Mouse (Mus musculus): Measurements from ENCODE around the gene Hsf4. TPM values are rescaled to one million over a fixed set of nuclear protein-coding genes. Genes with fewer than 3 reads are reported as not detected.
"Not testable (repeated sequence)": the region's sequence is repeated elsewhere in the genome, so short reads cannot be mapped to it uniquely, and the experiment has no call there.

The Hsf4 gene
- polyA plus RNA-seq, 1 experiment from 2014 or later, result 0.54 TPM

DNA sequence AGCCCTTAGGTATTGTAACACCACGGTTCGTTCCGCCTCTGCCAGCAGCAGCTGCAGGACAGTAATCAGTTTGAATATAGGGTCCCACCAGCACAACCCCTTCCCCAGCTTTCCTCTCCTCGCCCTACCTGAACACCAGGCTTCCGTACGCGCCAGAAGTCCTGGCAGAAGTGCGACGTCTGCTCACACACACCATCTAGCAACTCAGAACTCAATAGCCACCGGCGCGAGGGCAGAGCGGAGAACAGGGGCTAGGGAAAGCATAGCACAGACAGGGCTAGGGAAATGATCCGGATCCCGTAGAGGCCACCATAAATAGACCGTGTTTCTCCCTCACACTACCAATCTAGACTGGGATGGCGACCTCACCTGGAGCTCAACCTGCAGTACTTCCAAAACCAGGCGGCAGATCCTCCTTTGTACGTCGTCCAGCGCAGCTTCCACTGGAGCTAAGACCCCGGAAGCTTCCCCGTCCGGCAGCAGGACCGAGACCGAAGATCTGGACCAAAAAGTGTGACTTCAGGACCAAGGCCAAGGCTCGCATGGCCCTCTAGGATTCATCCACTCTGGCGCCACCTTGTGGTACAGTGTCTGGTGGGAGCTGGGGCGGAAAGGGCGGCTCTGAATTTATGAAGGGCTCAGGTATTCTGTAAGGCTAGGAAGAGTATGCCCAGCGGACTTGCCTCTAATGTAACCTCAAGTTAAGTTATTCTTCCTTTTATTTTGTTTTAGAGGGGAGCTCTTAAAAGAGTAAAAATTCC, 21.1 kb downstream of the Hsf4 start:
- Histone ChIP-seq H3K4me3 (peak overlapping the region; percentile 56), H3K27me3 (no peaks in the 10 kb centered on the region), H3K9me3 (no peaks in the 10 kb centered on the region), H3K27ac (replicated peaks) (no peak overlapping the region), H3K4me2 (peak overlapping the region; percentile 69), H3K9ac (0 out of 2 replicates have a peak overlapping the region, but pooled peaks have one; percentile 40), H3K36me3 (no peaks in the 10 kb centered on the region), H3K4me1 (replicated peaks) (peaks cover 42% of the 10 kb centered on the region)
- ATAC-seq (ENCODE audit: low FRiP score, low read depth), result peak; percentile 1; the same call in 1 of the 2 replicates
- 5% methylated on average over 31 of the region's 31 CpGs for WGBS

DNA sequence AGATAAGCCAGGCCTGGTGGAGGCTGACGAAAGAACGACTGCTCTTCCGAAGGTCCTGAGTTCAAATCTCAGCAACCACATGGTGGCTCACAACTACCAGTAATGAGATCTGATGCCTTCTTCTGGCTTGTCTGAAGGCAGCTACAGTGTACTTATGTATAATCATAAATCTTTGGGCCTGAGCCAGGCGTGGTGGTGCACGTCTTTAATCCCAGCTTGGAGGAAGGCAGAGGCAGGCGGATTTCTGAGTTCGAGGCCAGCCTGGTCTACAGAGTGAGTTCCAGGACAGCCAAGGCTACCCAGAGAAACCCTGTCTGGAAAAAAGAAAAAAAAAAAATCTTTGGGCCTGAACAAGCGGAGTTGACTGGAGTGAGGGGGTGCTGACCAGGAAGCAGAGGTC, 21.8 kb downstream of the Hsf4 start:
- H3K4me3 ChIP-seq; H3K27ac ChIP-seq (replicated peaks); H3K4me2 ChIP-seq; H3K9ac ChIP-seq; H3K9me3 ChIP-seq; H3K36me3 ChIP-seq; ATAC-seq (ENCODE audit: low FRiP score, low read depth); H3K27me3 ChIP-seq: not testable (repeated sequence)
- peaks cover 35% of the 10 kb centered on the region for H3K4me1 ChIP-seq (replicated peaks)
- WGBS, result 85% methylated on average over 8 of the region's 8 CpGs

DNA sequence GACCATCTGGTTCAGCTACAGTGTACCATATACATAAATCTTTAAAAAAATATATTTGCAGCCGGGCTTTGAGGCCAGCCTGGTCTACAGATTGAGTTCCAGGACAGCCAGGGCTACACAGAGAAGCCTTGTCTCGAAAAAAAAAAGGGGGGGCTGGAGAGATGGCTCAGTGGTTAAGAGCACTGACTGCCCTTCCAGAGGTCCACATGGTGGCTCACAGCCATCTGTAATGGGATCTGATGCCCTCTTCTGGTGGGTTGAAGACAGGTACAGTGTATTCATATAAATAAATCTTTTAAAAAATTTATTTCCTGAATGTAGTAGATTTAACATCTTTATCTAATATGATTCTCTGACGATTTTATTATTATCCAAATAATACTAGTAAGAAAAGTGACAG, 22.2 kb downstream of the Hsf4 start:
- not testable (repeated sequence) for H3K9ac ChIP-seq; H3K4me2 ChIP-seq; ATAC-seq (ENCODE audit: low FRiP score, low read depth); H3K4me3 ChIP-seq; H3K36me3 ChIP-seq; H3K27ac ChIP-seq (replicated peaks); H3K27me3 ChIP-seq; H3K9me3 ChIP-seq
- H3K4me1 ChIP-seq (replicated peaks), result peaks cover 32% of the 10 kb centered on the region
- 62% methylated on average over 3 of the region's 3 CpGs for WGBS

DNA sequence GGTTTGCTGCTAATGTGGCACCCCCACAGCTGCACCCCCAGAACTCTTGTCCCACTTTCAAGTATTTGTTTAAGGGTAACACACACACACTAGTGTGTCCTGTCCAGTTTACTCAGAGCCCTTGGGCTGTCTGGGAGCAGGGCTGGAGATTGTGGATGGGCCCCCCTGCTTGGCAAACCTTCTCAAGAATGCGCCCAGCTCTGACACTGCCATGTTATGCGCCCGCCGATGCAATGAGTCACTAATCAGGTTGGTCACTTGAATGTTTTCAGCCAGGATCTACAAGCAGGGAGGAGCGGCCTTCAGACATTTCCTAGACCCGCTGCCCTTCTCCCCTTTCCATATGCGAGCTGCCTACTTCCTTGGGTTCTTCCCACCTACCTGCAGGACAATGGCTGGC, 22.9 kb downstream of the Hsf4 start:
- Histone ChIP-seq H3K36me3 (no peaks in the 10 kb centered on the region), H3K4me2 (no peak overlapping the region), H3K27ac (replicated peaks) (no peak overlapping the region), H3K27me3 (no peaks in the 10 kb centered on the region), H3K4me3 (no peak overlapping the region), H3K4me1 (replicated peaks) (peaks cover 31% of the 10 kb centered on the region), H3K9me3 (no peaks in the 10 kb centered on the region), H3K9ac (no peak overlapping the region)
- WGBS, result 82% methylated on average over 7 of the region's 7 CpGs
- no peak for ATAC-seq (ENCODE audit: low FRiP score, low read depth)

DNA sequence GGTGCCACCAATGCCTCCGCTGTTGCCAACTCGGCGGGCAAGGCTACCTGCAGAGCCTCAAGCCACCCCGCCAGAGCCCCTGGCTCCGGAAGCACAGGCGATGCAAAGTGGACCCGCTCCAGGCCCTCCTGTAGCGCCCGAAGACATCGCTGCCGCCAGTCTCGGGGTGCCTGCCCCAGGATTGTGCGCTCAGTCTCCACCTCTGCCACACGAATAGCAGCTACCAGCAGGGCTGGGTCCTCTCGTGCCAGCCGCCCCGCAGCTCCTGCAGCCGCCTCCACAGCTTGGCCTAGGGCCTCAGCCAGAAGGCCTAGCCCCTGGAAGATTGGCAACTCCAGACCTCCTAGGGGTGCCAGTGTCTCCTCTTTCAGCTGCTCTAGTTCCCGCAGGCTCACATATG, 23.8 kb downstream of the Hsf4 start:
- no peak overlapping the region for H3K27ac ChIP-seq (replicated peaks)
- no peaks in the 10 kb centered on the region for H3K36me3 ChIP-seq
- no peaks in the 10 kb centered on the region for H3K9me3 ChIP-seq
- H3K4me1 ChIP-seq (replicated peaks), result peaks cover 26% of the 10 kb centered on the region
- no peak overlapping the region for H3K4me3 ChIP-seq
- no peak overlapping the region for H3K9ac ChIP-seq
- 64% methylated on average over 19 of the region's 19 CpGs for WGBS
- no peak for ATAC-seq (ENCODE audit: low FRiP score, low read depth)
- no peak overlapping the region for H3K4me2 ChIP-seq
- H3K27me3 ChIP-seq, result no peaks in the 10 kb centered on the region

DNA sequence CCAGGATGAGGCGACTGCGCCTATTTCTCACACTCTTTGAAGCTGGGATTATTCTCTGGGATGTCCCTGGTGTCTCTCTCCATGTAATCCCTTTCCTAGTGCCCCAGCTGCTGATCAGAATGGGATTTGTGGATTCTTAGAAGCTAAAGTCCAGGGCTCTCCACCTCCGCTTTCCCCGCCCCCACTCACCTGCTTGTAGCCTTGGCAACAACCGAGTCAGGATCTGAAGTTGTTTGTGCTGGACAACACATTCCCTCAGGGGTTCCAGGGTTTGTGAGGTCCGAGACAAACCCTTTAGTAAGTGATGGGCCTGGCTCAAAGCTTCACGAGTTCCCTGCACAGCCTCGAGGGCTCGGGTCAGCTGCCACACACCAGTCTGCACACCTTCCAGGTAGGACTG, 25.2 kb downstream of the Hsf4 start:
- no peaks in the 10 kb centered on the region for H3K9me3 ChIP-seq
- WGBS, result 72% methylated on average over 9 of the region's 9 CpGs
- no peak overlapping the region for H3K9ac ChIP-seq
- 0 out of 2 replicates have a peak overlapping the region, but pooled peaks have one; percentile 22 for H3K4me2 ChIP-seq
- ATAC-seq (ENCODE audit: low FRiP score, low read depth), result no peak
- no peak overlapping the region for H3K4me3 ChIP-seq
- H3K36me3 ChIP-seq, result peaks cover 6% of the 10 kb centered on the region; the same call in 1 of the 2 replicates
- H3K27ac ChIP-seq (replicated peaks), result no peak overlapping the region
- H3K27me3 ChIP-seq, result no peaks in the 10 kb centered on the region
- H3K4me1 ChIP-seq (replicated peaks), result peaks cover 35% of the 10 kb centered on the region

DNA sequence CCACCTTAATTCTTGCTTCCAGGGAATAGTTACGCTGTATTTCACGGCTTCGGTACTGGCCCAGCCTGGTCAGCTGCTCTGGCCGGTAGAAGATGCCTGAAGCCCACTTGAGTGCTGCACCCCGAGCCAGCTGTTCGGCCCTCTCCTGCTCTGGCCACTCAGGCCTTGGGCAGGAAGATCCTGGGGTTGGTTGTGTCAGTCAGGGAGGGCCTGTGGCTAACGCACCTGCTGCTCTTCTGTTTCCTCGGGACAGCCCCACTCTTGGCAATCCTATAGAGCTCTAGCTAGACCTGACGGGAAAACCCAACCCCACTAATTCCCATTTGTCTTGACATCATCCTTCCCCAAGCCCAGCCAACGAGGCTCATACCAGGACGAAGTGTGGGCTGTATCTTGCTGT, 25.7 kb downstream of the Hsf4 start:
- no peak overlapping the region for H3K27ac ChIP-seq (replicated peaks)
- ATAC-seq (ENCODE audit: low FRiP score, low read depth), result no peak
- 0 out of 2 replicates have a peak overlapping the region, but pooled peaks have one; percentile 22 for H3K4me2 ChIP-seq
- H3K4me1 ChIP-seq (replicated peaks), result peaks cover 35% of the 10 kb centered on the region
- no peak overlapping the region for H3K4me3 ChIP-seq
- 76% methylated on average over 11 of the region's 11 CpGs for WGBS
- no peak overlapping the region for H3K9ac ChIP-seq
- peaks cover 11% of the 10 kb centered on the region for H3K36me3 ChIP-seq
- no peaks in the 10 kb centered on the region for H3K27me3 ChIP-seq
- no peaks in the 10 kb centered on the region for H3K9me3 ChIP-seq

DNA sequence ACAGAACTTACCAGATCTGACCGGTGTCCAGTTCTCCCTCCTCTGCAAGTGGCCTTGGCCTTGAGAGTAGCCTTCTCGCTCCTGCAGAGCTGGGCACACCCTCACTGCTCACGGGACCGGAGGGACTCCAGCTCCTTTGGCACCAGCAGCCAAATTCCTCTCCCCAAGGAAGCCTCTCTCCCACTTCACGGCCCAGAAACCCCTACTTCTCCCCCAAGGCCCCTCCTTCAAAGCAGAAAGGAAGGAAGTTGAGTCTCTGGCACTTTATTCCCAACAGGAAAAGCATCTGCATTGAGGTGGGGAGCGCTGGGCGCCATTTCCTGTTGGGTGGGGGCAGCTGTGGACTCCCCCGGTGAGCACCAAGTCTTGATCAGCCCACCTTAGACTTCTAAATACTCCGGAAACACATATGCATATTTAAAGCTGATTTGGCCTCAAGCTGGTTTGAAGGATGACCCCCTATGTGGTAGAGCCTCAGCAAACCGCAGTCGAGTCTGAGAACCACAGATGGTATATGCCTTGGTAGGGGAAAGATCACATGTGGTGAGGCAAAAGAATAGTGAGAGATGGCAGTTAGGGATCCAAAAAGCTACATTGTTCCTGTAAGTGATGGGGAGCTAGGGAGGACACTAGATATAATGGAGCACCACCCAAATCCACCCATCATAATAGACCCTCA, 26.4 kb downstream of the Hsf4 start, which contains the start of gene Exoc3l:
Gene Exoc3l (minus strand): TSS at position 207 of the 679 bp plus-strand sequence.
- no peaks in the 10 kb centered on the region for H3K27me3 ChIP-seq

DNA sequence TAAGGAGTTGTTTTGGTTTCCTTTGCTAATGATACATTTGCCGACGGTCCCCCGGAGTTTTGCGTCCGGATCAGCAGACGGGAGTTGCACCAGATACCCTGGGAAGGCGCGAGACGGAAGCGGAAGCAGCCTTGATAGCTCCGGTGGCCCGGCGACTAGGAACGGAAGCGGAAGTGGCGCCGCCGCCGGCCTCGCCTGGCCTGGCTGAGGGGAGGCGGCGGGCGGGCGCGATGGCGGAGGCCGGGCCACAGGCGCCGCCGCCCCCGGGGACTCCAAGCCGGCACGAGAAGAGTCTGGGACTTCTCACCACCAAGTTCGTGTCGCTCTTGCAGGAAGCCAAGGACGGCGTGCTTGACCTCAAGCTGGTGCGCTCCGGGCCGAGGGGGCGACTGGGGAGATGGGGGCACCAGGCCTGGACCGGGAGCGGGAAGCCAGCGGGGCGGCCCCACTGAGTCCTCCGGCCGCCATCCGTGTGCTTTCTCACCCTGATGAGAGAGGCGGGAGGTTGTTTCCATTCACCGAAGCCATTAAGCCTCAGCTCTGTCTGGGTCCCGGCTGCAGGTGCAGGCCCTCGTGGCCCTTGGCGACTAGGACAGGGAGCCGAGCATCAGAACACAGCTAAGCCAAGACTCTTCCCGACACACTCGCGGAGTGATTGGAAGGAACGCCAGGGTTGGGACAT, 28.1 kb downstream of the Hsf4 start, which contains the start of gene E2f4:
Gene E2f4 (plus strand): TSS at position 153 of the 682 bp plus-strand sequence.
- Histone ChIP-seq H3K4me2 (peak within 1 kb of the TSS; percentile 95), H3K4me1 (replicated peaks) (peaks cover 30% of the 10 kb centered on the region), H3K27me3 (no peaks in the 10 kb centered on the region), H3K9me3 (no peaks in the 10 kb centered on the region), H3K27ac (replicated peaks) (peak within 1 kb of the TSS; percentile 73), H3K9ac (peak within 1 kb of the TSS; percentile 85), H3K4me3 (peak within 1 kb of the TSS; percentile 99), H3K36me3 (peaks cover 34% of the 10 kb centered on the region)
- ATAC-seq (ENCODE audit: low FRiP score, low read depth), result peak; percentile 88
- under 1% methylated on average over 58 of the region's 58 CpGs for WGBS

More for the DNA sequence above, 26.4 kb downstream of the Hsf4 start, which contains the start of gene Exoc3l:
- ATAC-seq (ENCODE audit: low FRiP score, low read depth), result no peak
- H3K36me3 ChIP-seq, result peaks cover 19% of the 10 kb centered on the region
- no peak within 1 kb of the TSS for H3K9ac ChIP-seq
- no peaks in the 10 kb centered on the region for H3K9me3 ChIP-seq
- WGBS, result 65% methylated on average over 11 of the region's 11 CpGs
- H3K4me3 ChIP-seq, result peak within 1 kb of the TSS; percentile 99; the same call in 1 of the 2 replicates
- H3K4me2 ChIP-seq, result peak within 1 kb of the TSS; percentile 95
- peaks cover 30% of the 10 kb centered on the region for H3K4me1 ChIP-seq (replicated peaks)
- H3K27ac ChIP-seq (replicated peaks), result peak within 1 kb of the TSS; percentile 73

DNA sequence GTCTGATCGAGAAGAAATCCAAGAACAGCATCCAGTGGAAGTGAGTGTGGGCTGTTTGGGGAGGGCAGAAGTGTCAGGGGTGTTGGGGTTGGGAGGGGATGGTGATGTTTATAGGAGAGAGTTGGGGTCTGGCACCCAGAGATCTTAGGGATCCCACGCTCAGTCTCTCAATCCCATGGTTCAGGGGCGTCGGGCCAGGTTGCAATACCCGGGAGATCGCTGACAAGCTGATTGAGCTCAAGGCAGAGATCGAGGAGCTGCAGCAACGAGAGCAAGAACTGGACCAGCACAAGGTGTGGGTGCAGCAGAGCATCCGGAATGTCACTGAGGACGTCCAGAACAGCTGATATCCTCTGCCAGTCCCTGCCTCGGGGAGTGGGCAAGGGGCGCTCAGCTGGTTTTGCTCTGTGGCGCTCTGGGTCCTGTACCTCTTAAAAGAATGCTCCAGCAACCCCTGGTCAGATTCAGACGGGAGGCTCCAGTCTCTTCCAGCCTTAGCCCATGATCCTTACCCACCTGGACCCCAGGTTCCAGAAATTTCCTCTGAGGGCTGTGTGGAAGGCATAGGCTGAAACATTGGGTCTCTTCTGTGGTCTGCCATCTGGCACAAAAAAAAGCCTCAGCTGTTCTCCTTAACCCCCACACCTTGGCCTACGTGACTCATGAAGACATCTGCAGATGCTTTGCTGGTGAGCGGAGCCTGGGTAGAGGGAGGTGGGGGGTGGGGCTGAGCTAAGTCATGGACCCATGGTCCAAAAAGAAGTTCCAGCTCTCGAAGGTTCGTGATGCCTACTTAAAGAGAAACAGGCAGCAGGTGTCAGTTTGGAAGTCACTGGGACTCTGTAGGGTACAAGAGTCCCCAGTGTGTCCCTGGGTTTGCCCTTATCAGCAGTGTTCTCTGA, 29.0 kb downstream of the Hsf4 start:
- no peaks in the 10 kb centered on the region for H3K27me3 ChIP-seq
- peaks cover 30% of the 10 kb centered on the region for H3K4me1 ChIP-seq (replicated peaks)
- H3K9me3 ChIP-seq, result no peaks in the 10 kb centered on the region
- WGBS, result 70% methylated on average over 18 of the region's 18 CpGs
- peak overlapping the region; percentile 95 for H3K4me2 ChIP-seq
- H3K27ac ChIP-seq (replicated peaks), result peak overlapping the region; percentile 73; the same call in 1 of the 2 replicates
- H3K9ac ChIP-seq, result peak overlapping the region; percentile 85
- peak overlapping the region; percentile 99 for H3K4me3 ChIP-seq
- peaks cover 43% of the 10 kb centered on the region for H3K36me3 ChIP-seq
- ATAC-seq (ENCODE audit: low FRiP score, low read depth), result no peak

DNA sequence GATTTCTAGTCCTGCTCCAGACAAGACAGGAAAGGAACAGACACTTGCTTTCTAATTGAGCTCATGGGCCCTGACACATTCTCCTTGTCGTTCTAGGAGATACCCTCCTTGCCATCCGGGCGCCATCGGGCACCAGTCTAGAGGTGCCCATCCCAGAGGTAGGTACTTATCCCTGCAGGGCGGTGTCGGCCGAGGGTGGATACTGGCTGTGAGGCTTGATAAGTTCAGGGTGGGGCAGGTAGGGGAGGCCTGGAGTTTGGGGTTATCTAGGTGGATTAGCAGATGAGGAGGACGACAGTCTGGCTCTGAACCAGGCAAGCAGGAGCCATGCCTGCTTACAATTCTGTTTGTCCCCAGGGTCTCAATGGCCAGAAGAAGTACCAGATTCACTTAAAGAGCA, 30.4 kb downstream of the Hsf4 start:
- no peaks in the 10 kb centered on the region for H3K27me3 ChIP-seq
- no peak overlapping the region for H3K9ac ChIP-seq
- H3K4me2 ChIP-seq, result no peak overlapping the region
- no peak overlapping the region for H3K27ac ChIP-seq (replicated peaks)
- no peak for ATAC-seq (ENCODE audit: low FRiP score, low read depth)
- 97% methylated on average over 8 of the region's 8 CpGs for WGBS
- H3K4me3 ChIP-seq, result no peak overlapping the region
- H3K36me3 ChIP-seq, result peaks cover 51% of the 10 kb centered on the region
- peaks cover 32% of the 10 kb centered on the region for H3K4me1 ChIP-seq (replicated peaks)
- no peaks in the 10 kb centered on the region for H3K9me3 ChIP-seq

All from hindbrain, embryonic 15.5 days (tissue).